Mouse (Mus musculus) adrenal gland (tissue): ENCODE data around the gene Efcab12.
"Not testable (repeated sequence)": the region's sequence is repeated elsewhere in the genome, so short reads cannot be mapped to it uniquely, and the experiment has no call there.

Experiments
- intact Hi-C: fragments of 180-260 bp; cut with DNase I; formaldehyde crosslinking; loops from one replicate; pipeline ENCODE4 v1.15.1; 2025

The Efcab12 gene

DNA sequence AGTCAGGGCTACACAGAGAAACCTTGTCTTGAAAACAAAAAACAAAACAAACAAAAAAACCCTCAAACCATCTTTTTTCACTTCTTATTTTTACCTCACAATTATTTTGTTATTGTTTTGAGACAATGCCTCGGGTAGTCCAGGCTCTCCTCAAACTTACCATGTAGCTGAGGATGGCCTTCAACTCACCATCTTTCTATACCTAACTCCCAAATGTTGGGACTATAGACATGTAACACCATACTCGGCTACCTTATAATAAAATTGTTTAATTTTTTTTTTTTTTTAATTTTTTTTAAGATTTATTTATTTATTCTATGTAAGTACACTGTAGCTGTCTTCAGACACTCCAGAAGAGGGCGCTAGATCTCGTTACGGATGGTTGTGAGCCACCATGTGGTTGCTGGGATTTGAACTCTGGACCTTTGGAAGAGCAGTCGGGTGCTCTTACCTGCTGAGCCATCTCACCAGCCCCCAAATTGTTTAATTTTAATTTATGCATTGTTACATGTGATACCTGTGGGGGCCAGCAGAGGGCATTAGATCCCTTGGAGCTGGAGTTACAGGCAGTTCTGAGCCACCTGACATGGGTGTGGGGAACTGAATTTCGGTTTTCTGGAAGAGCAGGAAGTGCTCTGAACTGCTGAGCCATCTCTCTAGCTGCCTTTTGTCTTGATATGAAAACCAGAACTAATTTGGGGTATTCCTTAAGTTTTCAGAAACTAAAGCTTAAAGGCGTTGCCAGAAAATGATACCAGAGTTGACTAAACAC is 8.6 kb upstream of the Efcab12 start:
- intact Hi-C loops: loop anchor here (2.0 to 10.0 kb wide), 2 partner anchors 162 to 288 kb away; no protein-coding TSS in a partner anchor

DNA sequence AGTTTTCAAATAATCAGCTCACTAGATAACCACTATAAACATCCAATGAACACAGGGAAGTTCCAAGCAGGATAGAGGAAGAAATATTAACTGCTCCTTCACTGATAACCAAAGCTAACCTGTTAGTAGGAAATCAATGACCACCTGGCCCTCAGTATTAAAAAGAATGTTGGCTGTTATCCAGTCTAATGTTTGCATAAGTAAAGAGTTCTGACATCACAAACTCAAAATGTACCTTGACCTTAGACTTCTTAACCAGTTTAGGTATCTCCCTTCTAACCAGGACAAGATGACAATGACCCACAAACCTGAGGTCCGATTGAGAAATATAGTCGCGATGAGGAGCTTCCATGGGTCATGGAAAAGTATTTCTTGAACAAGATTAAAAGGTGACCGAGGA is 6.8 kb upstream of the Efcab12 start:
- intact Hi-C loops: loop anchor here (10.0 kb wide), 1 partner anchor 290 kb away; no protein-coding TSS in a partner anchor

DNA sequence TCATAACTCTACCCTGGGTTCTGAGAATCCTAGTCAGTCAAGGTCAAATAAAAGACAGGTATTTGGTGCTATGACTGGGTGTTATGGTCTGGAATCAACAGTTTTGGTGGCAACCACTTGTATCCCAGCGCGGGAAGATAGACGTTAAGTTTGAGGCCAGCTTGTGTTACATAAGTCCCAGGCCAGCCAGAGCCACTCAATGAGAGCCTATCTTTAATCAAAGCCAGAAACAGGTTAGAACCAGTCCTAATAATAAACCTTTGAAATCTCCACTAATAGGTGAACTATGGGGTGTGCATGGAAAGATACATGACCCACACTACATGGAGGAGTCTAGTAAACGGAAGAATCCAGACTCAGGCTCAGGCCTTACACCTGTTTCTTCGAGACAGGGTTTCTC is 533 bp upstream of the Efcab12 start:
- intact Hi-C loops: no loop called here

DNA sequence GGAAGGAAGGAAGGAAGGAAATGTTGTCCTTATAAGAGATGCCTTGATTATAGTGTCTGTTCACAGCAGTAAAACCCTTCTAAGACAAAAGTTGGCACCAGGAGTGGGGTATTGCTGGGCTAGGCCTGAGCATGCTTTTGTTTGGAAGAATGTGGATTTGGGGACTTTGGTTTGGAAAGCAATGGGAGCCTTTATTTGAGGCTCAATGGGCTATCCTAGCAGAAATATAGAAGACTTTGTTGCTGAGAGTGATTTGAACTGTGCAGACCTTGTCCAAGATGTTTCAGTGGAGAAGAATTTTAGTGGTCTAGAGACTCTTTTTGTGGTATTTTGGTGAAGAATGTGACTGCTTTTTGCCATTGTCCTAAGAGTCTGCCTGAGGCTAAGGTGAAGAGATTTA is 4.4 kb downstream of the Efcab12 start:
- intact Hi-C loops: no loop called here

DNA sequence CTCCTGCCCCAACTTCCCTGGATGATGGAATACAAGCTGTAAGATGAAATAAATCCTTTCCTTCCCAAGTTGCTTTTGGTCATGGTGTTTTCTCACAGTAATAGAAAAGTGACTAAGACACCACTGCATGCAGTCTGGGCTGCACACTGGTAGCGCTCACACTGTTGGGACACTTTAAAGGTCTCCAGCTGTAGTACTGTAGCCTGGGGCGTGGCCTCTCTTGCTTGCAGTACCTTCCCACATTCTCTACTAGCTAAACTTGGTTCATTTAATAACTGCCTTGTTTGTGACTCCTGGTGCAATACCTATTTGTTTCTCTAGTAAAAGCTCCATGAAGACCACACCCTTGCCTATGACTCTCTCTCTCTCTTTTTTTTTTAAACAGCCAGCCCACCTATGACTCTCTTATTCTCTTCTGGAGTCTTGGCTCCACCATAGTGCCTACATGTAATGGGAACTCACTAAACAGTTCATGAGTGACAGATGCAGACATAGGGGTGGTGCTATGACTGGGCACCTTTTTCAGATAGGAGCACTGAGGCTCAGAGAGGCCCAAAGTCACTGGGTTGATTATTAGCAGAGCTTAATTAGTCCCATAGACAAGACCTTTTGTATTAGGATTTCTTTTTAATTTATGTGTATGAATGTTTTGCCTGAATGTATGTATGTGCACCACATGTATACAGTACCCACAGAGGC is 5.9 kb downstream of the Efcab12 start:
- intact Hi-C loops: no loop called here

DNA sequence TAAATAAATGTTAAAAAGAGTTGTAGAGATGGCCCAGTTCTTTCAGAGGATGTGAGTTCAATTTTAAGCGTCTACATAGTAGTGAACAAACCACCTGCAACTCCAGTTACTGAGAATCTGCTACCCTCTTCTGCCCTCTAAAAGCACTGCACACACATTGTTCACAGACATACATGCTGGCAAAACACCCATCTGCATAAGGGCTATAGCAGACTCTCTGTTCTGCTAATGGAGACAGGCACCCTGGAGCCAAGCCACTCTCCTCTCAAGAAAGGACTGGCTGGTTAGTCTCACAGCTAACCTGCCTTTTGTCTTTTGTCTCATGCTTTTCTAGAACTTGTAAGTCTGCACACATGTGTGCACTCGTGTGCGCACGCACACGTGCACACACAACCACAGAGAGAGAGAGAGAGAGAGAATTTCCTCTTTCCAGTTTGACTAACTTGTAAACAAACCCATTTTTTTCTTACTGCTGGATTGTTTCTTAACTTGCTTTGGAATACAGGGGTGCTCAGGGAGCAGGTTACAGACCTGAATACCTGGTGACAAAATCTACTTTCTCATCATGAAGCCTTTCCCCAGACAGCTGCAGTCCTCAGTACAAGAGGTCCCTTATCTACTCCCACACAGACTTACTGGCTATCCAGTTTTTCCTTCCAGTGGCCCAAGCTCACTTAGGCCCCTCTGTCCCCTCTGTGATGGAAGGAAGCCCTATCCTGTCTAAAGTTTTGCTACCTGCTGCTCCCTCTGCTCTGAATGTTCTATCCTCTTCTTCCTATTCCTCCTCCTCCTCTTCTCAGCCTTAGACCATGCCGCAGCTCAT is 7.2 kb downstream of the Efcab12 start:
- intact Hi-C loops: no loop called here

DNA sequence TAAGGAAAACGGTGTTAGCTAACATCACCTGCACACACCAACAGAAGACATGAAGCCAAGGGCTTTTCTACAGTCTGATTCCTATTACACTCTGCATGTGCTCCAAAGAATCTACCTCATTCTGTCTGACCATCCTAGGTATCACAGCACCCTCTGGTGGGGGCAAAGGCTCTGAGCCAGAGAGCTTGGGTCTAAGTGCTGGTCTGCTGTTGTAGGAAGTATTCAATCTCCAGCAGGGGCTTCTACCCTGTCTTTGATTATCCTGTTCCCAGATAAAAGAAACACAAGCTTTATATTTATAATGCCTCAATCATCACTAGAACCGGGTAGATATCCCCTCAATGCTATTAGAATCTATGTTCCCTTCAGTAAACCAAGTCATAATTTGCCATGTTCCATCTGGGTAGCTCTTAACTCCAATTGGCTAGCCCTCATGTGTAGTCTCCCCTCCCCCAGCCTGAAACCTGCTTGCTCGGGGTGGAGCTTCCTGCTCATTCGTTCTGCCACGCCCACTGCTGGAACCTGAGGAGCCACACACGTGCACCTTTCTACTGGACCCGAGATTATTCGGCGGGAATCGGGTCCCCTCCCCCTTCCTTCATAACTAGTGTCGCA is 14.3 kb downstream of the Efcab12 start:
- intact Hi-C loops: not testable (repeated sequence)

DNA sequence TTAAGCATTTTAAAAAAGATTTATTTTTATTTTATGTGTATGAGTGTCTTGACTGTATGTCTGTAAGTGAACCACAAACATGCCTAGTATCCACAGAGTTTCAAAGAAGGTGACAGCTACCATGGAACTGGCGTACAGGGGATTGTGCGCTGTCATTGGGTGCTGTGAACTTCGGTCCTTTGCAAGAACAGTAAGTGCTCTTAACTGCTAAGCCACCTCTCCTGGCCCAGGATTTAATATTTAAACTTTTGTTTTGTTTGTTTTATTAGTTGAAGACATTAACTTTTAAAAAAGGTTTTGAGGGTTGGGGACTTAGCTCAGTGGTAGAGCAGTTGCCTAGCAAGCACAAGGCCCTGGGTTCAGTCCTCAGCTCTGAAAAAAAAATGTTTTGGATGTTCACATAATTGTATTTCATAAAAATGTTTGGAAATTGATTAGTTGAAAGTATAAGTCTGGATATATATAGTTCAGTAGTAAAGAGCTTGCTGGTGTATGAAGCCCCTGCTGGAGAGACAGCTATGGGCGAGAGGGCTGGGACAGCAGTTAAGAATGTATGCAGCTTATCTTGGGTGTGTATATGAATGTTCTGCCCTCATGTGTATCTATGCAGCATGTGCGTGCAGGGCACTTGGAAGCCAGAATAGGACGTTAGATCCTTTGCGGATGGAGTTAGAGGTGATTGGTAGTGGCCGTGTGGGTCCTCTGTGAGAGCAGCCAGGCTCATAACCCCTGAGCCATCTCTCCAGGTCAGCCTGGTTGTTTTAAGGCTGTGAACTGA is 16.8 kb downstream of the Efcab12 start:
- intact Hi-C loops: no loop called here

DNA sequence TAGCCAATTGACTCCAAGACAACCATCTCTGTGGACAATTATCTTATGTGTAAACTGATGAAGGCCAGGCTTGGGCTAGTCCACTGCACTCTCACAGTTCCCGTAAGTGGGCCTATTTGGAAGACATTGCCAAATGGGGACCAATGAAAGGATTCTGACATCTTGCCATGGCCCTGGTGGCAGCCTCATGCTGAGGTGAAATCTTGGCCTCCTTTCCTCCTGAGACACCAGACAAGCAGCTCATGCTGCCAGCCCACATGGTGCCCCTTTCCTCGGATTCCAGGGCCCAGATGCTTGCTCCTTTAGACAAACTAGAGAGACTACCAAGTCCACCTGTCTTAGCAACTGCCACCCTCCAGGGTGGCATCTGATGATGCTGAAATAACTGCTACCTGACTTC is 20.1 kb downstream of the Efcab12 start:
- intact Hi-C loops: no loop called here

DNA sequence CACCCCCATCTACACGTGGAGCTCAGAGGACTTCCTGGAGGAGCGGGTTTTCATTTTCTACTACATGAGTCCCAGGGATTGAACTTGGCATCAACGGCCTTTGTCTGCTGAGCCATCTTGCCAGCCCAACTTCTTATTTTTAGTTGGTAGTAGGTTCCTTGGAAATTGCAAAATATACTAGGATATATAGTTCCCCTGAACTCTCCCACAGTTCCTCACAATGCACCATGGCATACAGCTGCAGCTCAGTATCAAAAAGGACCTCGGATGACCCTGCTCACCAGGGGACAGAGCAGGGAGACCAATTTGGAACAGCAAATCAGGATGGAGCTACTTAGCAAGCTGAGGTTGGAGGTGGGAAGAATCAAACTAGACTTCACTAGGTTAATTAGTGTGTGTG is 23.2 kb downstream of the Efcab12 start:
- intact Hi-C loops: no loop called here

DNA sequence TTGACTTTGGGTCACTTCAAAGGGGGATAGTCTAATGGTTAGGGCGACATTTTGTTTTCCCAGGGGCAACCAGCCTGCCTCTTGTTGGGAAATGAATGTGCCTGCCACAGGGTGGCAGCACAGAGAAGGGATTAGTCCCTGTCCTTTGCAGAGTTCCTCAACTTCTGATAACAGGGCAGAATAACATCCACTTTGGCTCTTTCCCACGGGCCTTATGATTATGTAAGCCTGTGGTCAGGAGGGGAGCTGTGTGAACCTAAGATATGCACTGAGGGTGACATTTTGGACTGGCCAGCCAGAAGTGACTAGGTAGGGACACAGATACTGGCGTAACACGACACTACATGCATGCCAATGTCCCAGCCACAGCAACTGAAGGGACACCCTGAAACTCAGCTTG is 24.1 kb downstream of the Efcab12 start:
- intact Hi-C loops: no loop called here

DNA sequence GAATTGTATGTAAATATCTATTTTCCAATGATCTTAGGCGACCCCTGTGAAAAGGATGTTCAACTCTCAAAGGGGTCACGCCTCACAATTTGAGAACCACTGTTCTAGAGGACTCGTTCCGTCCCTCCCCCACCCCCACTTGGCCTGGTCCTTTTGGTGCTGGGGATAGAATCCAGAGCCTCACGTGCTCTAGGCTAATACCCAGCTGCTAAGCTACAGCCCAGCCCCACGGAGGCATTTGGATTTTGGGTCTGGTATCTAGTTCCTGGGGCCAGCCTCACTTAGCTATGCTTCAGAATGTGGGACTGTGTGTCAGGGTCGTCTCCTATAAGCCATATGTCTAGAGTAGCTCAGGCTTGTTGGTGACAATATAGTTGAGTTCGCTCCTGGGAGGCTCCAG is 26.6 kb downstream of the Efcab12 start:
- intact Hi-C loops: no loop called here

DNA sequence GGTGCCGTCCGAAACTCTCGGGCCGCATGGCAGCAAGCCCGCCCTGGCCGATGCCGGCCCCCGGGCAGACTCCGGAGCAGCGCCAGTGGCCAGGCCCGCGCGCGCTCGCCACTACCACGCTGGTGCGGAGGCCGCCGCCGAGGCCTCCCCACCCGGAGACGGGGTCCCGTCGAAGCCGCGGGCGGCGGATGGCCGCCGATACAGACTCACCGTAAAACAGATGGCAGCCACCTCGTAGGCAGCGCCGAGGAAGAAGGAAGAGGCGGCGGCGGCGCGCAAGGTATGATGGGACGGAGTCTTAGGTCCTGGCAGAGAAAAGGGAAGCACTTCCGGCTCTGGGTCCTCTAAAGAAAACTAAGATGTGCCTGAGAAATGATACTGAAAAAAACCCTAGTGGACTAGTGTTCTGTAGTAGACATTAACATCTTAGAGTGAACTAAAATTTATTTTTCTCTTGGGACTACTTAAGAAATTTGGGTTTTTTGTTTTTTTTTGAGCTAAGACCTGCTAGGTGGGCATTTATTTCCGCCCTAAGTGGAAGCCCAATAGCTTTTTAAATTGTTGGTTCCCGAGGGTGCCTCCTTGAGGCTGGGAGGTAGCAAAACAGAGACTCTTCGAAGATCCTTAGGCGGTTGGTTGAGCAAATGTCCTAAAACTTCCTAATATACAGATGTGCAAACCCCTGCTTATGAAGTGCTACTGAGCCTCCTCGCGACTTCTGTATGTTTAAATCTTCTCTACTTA is 29.6 kb downstream of the Efcab12 start, which contains the start of gene Rpl32:
Rpl32 (minus strand) TSS at position 260 of the 744 bp plus-strand sequence.
- intact Hi-C loops: loop anchor here (10.0 kb wide), 1 partner anchor 204 kb away; the partner anchor contains the start of gene Mkrn2

DNA sequence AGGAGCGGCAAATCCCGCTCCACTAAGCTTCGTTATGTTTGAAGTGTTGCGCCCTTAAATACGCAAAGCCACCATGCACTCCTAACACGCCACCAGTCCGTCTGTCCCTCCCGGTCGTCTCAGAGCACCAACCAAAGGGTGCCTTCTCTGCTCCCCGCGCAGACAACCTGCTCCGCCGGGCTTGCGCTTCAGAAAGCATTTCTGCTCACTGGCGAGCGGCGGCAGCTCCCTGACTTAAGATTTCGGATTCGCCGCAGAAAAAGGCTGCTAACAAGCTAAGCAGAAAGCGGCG is 30.1 kb downstream of the Efcab12 start:
- intact Hi-C loops: loop anchor here (10.0 kb wide), 1 partner anchor 203 kb away; the partner anchor contains the start of gene Mkrn2

DNA sequence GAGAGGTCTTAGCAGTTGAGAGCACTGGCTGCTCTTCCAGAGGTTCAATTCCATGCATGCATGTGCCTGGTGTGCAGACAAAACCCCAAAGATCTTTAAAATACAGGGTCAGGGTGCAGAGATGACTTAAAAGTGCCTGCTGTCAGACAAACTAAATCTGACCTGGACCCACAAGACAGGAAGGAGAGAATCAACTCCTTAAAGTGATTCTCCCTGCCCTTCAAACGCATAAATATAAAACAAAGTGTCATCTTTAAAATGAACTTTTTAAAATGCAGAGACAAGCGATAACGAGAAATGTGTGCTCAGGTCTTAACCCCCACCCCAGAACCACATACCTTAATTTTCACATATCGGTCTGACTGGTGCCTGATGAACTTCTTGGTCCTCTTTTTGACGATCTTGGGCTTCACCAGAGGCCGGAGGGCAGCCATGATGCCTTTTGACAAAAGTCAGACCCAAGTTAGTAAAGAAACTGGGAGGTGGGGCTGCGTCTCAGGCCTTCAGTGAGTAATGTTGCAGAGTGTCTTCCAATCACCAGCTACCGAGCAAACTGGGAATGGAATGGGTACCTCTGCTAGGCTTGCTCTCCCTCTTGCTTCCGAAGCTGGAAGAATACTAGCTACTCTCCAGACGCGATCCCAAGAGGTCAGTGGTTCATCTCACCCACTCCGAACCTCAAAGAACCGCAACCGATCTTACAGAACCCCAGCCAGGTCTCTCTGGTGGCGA is 30.6 kb downstream of the Efcab12 start:
- intact Hi-C loops: loop anchor here (10.0 kb wide), 1 partner anchor 203 kb away; the partner anchor contains the start of gene Mkrn2

DNA sequence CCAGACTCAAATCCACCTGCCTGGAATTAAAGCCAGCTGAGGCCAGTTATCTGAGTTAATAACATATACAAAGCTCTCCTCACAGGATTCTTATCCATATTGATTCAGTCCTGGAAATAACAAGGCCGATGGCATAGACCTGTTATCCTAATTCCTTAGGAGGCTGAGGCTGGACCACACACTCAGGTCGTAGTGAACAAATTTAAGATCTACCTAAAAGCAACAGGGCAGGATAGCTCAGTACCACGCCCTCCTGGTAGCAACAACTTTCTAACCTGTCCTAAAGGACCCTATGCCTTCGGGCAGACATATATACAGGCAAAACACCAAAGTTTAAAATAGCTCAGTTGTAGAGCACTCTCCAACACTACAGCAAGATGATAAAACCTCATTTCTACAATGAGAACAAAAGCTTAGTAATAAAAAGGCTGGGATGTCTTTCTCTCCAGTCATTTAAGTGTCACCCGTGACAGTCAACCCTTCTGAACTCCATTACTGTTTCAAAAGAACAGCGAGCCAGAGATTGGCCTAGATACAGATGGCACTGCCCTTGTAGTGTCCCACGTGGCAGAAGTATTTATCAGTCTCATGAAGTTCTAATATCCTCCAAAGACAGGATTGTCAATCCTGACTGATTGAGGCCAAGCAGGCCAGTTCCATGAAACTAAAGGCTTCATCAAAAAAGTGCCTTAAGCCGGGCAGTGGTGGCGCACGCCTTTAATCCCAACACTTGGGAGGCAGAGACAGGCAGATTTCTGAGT is 33.6 kb downstream of the Efcab12 start:
- intact Hi-C loops: loop anchor here (5.0 to 10.0 kb wide), 2 partner anchors 77 to 200 kb away; partner anchors contain the start of gene Mkrn2

DNA sequence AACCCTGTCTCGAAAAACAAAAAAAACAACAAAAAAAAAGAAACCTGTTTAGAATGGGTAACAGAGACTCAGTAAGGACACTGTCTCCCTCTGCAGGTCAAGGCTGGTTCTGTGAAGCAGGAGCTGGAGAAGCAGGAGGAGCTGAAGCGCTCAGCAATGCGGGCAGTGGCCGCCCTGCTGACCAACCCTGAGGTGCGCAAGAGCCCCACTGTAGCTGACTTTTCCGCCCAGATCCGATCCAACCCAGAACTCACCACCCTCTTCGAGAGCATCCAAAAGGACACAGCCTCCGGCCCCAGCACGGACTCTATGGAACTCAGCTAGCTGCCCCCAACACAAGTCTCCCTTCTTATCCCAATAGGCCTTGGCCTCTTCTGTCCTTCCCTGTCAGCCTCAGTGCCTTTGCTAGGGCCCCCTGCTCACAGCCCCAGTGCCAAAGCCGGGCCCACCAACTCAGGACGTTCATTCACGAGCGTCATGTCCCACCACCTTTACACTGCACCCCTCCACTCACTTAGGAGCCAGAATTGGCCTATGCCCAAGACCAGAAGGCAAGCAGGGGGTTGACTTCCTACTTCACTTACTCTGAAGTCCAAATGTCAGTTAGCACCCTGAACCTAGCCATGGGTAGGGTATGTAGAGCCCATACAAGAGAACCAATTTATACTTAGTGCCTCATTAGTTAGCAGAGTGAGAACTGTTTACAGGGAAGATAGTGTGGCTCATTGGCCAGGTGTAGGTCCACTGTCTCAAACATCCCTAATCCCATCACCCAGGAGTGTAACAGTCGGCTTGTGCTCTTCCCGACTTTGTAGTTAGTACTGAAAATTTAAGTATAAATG is 34.5 kb downstream of the Efcab12 start:
- intact Hi-C loops: loop anchor here (5.0 to 10.0 kb wide), 2 partner anchors 76 to 199 kb away; partner anchors contain the start of gene Mkrn2
